Mouse (Mus musculus): ENCODE results near the gene Wdr3. TPM values are rescaled to one million over a fixed set of nuclear protein-coding genes. Genes with fewer than 3 reads are reported as not detected.

Wdr3 gene
- 42.2 and 42.3 TPM in 2 replicates for polyA plus RNA-seq (2015; fragmentation: Nextera tagmentation; extraction: Ambion mirVana)

DNA sequence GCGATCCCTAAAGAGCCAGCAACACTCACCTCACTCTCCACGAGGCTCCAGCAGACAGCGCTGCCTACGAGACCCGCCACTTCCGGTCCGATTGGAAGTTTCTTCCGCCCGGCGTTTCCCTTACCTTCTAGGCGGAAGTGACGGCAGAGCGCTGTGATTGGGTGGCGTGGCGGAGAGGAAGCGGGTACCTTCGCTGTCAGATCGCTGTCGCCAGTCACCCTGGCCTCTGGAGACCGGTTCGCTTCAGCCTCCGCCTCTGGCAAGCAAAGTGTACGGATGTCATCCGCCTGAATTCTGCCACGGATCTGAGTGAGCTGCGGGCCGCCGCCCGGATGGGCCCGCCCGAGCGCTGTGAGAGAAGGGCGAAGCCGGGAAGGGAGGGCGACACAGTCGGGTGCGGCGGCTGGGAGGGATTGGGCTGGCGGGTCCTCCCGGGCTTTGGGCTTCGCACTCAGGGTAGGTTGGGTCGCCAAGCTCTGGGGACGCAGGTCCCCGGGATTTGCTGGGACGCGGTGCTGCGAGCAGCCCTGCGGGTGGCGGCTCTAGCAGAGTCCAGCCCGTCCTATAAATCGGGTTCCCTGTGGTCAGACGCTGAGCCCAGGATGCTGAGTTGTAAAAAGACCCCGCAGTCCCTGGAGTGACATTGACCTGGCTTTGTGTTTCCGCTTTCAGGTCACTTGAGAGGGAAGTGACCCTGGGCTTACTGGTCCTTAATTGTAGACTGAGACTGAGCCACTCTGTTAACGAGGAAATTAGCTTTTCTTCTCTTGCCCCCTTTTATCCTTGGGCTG lies at the start of gene Wdr3, which contains the start of gene Gdap2:
TSS of gene Wdr3 (minus strand) at position 93 of the 791 bp plus-strand sequence.
TSS of gene Gdap2 (plus strand) at position 67 of the 791 bp plus-strand sequence.
- peak; percentile 99 for ATAC-seq (ENCODE audit: borderline replicate concordance, extremely low read depth, low FRiP score, low TSS enrichment)
- H3K27me3 ChIP-seq: no peaks in the 10 kb centered on the region
- peak within 1 kb of the TSS; percentile 82 for H3K27ac ChIP-seq
- peak within 1 kb of the TSS; percentile 75 for H3K9ac ChIP-seq
- H3K9me3 ChIP-seq: no peaks in the 10 kb centered on the region
- peak within 1 kb of the TSS; percentile 69 for H3K4me2 ChIP-seq
- H3K4me3 ChIP-seq: peak within 1 kb of the TSS; percentile 81
- H3K36me3 ChIP-seq: peaks cover 20% of the 10 kb centered on the region
- under 1% methylated on average over 53 of the region's 55 CpGs for WGBS
- peaks cover 12% of the 10 kb centered on the region for H3K4me1 ChIP-seq

DNA sequence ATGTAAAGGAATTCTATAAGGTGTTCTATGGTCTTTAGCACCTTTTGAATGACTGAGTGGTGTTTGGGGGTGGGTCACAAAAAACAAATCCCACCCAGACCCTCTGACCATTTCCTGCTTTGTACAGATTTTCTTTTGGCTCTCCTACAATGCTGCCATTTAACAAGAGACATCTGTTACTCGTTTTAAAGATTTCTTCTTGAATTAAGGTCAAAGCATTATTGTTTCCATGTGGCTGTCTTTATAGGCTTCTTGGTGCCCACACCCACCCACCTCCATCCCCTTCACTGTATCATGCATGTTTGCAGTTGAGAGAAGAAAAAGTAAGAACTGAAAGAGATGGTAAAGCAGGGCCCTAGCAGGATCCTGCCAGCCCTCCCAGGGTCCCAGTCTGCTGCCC lies 44.8 kb upstream of the Wdr3 start:
- Histone ChIP-seq H3K27ac (no peak overlapping the region), H3K4me3 (no peak overlapping the region), H3K4me2 (no peak overlapping the region), H3K27me3 (no peaks in the 10 kb centered on the region), H3K9me3 (no peaks in the 10 kb centered on the region), H3K9ac (no peak overlapping the region), H3K36me3 (peaks cover 9% of the 10 kb centered on the region), H3K4me1 (no peaks in the 10 kb centered on the region)
- no peak for ATAC-seq (ENCODE audit: borderline replicate concordance, extremely low read depth, low FRiP score, low TSS enrichment)
- WGBS: 40% methylated on average over 1 of the region's 1 CpGs

DNA sequence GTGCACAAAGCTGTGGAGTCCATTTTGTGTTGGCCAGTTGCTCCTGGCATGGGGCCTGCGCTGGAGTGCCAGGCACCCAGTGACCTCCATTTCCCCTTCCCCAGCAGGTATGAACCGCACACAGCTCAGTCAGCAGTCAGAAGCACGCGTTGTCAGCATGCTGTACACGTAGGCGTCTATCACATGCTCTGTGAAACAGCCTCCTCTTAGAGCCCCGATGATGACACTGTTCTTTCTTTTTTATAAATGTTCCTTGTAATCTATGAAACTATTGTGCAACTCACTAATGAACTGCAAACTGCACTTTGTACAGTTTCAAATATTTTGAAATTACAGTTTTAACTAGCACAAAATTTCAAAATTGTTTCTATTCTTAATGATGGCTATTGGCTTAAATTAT lies 39.3 kb upstream of the Wdr3 start:
- Histone ChIP-seq H3K9ac (no peak overlapping the region), H3K27ac (no peak overlapping the region), H3K36me3 (peaks cover 13% of the 10 kb centered on the region), H3K4me1 (no peaks in the 10 kb centered on the region), H3K27me3 (no peaks in the 10 kb centered on the region), H3K9me3 (no peaks in the 10 kb centered on the region), H3K4me3 (no peak overlapping the region), H3K4me2 (no peak overlapping the region)
- ATAC-seq (ENCODE audit: borderline replicate concordance, extremely low read depth, low FRiP score, low TSS enrichment): no peak
- WGBS: 86% methylated on average over 7 of the region's 7 CpGs

DNA sequence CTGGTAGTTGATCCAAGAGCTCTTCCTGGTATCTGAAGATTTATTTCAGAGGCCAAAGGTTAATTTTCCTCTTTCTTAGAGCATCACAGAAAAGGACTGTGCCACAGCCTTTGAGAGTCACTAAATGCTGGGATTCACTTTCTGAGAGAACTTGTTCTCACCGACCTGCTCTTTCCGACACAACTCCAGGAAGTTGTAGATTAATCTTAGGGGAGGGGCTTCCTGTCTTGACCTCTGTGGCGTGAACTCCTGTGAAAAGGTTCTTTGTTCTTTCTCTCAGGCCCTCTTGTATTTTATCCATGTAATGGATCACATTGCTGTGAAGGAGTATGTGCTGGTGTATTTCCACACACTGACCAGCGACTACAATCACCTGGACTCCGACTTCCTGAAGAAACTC lies 32.0 kb upstream of the Wdr3 start:
- WGBS: 31% methylated on average over 5 of the region's 5 CpGs
- no peaks in the 10 kb centered on the region for H3K9me3 ChIP-seq
- H3K4me2 ChIP-seq: no peak overlapping the region
- no peak overlapping the region for H3K9ac ChIP-seq
- no peak overlapping the region for H3K27ac ChIP-seq
- no peak for ATAC-seq (ENCODE audit: borderline replicate concordance, extremely low read depth, low FRiP score, low TSS enrichment)
- H3K36me3 ChIP-seq: peaks cover 11% of the 10 kb centered on the region
- H3K4me3 ChIP-seq: no peak overlapping the region
- no peaks in the 10 kb centered on the region for H3K27me3 ChIP-seq
- no peaks in the 10 kb centered on the region for H3K4me1 ChIP-seq

DNA sequence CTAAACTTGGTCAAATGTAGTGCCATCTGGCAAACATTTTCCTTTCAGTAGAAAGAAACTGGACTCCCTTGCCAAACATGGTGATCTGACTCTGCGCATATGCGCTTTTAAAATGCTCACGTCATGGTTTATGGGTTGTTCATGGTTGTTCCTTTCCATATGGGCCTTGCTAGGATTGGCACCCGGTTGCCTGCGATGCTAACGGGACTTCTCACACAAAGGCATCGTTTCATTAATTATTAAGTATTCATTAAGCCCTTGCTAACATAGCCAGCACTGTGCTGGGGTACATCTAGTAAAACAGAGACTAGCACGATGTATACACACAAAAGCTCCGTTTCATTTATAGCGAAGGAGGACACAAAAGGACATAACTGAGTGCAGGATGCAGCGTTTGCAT lies 27.7 kb upstream of the Wdr3 start:
- no peak overlapping the region for H3K9ac ChIP-seq
- peaks cover 13% of the 10 kb centered on the region for H3K36me3 ChIP-seq
- no peak overlapping the region for H3K4me3 ChIP-seq
- H3K27ac ChIP-seq: no peak overlapping the region
- H3K4me2 ChIP-seq: no peak overlapping the region
- no peaks in the 10 kb centered on the region for H3K9me3 ChIP-seq
- no peaks in the 10 kb centered on the region for H3K27me3 ChIP-seq
- no peak for ATAC-seq (ENCODE audit: borderline replicate concordance, extremely low read depth, low FRiP score, low TSS enrichment)
- no peaks in the 10 kb centered on the region for H3K4me1 ChIP-seq
- 87% methylated on average over 11 of the region's 11 CpGs for WGBS

DNA sequence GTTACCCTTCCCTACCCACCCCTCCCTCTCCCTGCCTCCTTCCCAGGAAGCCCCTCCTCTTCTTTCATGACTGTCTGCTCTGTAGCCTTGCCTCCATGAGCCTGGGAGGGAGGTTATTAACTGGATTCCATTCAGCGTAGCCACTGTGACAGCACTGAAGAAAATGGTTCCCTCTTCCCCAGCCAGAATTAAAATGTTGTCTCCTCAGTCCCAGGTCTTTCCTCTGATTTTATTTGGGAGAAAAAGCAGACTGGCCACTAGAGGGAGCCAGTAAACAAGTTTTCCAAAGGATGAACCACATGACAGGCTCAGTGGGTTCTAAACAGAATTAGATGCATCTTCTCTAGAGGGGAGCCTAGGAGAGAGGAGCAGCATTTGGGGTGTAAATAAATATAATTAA lies 27.2 kb upstream of the Wdr3 start:
- H3K9me3 ChIP-seq: no peaks in the 10 kb centered on the region
- H3K27me3 ChIP-seq: no peaks in the 10 kb centered on the region
- H3K4me1 ChIP-seq: no peaks in the 10 kb centered on the region
- H3K27ac ChIP-seq: no peak overlapping the region
- ATAC-seq (ENCODE audit: borderline replicate concordance, extremely low read depth, low FRiP score, low TSS enrichment): no peak; the same call in 1 of the 2 replicates
- H3K36me3 ChIP-seq: peaks cover 13% of the 10 kb centered on the region
- H3K9ac ChIP-seq: no peak overlapping the region
- H3K4me2 ChIP-seq: no peak overlapping the region
- H3K4me3 ChIP-seq: no peak overlapping the region
- WGBS: 46% methylated on average over 1 of the region's 1 CpGs

DNA sequence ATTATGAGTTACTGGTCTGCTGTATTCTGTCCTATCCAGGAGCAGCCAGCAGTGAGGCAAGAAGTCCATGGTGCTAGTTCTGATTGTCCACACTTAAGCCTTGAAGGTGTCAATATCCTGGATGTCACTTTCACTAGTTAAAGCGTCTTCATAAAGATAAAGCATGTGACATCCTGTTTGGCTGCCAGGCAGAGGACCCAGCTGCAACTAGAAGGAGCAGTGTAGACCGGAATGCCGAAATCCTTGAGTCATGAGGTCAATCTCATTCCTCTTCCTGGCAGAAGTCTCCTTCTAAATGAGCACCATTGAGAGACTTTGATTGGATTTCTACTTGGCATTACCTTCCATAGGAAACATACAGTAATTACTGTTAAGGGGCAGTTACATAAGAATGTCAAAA lies 18.3 kb upstream of the Wdr3 start:
- peaks cover 19% of the 10 kb centered on the region for H3K36me3 ChIP-seq
- no peak overlapping the region for H3K4me2 ChIP-seq
- no peak for ATAC-seq (ENCODE audit: borderline replicate concordance, extremely low read depth, low FRiP score, low TSS enrichment)
- no peaks in the 10 kb centered on the region for H3K27me3 ChIP-seq
- no peak overlapping the region for H3K4me3 ChIP-seq
- no peaks in the 10 kb centered on the region for H3K4me1 ChIP-seq
- no peak overlapping the region for H3K27ac ChIP-seq
- no peak overlapping the region for H3K9ac ChIP-seq
- WGBS: 52% methylated on average over 3 of the region's 3 CpGs
- no peaks in the 10 kb centered on the region for H3K9me3 ChIP-seq

DNA sequence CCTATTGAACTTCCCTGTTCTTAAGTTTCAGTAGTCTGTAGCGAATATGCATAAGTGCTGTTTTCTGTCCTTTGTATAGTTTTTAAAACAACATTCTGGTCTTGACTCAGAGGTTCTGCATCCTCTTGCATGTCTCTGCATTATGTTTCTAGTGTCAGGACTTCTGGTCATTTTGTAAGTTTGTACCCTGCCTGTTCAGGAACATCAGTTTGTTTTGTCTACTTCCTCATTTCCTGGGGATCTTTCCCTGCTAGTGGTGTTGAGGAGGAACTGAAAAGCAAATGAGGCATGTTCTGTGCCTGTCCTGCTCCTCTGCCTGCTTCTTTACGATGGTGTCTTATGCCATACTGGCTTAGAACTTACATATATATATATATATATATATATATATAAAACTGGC lies 13.8 kb upstream of the Wdr3 start:
- Histone ChIP-seq H3K9me3 (no peaks in the 10 kb centered on the region), H3K36me3 (peaks cover 41% of the 10 kb centered on the region), H3K27me3 (no peaks in the 10 kb centered on the region), H3K4me2 (no peak overlapping the region), H3K4me1 (no peaks in the 10 kb centered on the region), H3K9ac (no peak overlapping the region), H3K27ac (no peak overlapping the region), H3K4me3 (no peak overlapping the region)
- 81% methylated on average over 2 of the region's 2 CpGs for WGBS
- no peak for ATAC-seq (ENCODE audit: borderline replicate concordance, extremely low read depth, low FRiP score, low TSS enrichment)

DNA sequence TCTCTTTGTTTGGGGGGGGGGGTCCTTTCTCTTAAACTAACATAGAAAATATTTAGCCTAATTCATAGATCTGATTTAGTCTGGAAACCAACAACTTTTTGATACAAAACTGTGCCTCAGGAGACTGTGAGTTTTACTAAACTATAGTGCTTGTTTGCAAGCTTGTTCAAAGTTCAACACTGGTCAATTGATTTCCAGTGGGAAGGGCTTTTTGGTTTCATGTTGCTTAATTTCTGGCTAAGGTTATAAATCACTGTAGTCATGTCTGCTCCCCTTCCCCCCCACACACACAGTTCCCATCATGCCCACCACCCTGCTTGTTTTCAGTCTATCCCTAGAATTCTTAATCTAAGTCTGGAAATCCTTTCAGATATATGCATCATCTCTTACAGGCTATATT lies 2.8 kb upstream of the Wdr3 start:
- H3K9me3 ChIP-seq: no peaks in the 10 kb centered on the region
- no peak overlapping the region for H3K4me2 ChIP-seq
- no peak for ATAC-seq (ENCODE audit: borderline replicate concordance, extremely low read depth, low FRiP score, low TSS enrichment)
- no peaks in the 10 kb centered on the region for H3K27me3 ChIP-seq
- H3K27ac ChIP-seq: no peak overlapping the region
- peaks cover 12% of the 10 kb centered on the region for H3K4me1 ChIP-seq
- no peak overlapping the region for H3K4me3 ChIP-seq
- H3K9ac ChIP-seq: no peak overlapping the region
- H3K36me3 ChIP-seq: peaks cover 5% of the 10 kb centered on the region; the same call in 1 of the 2 replicates

DNA sequence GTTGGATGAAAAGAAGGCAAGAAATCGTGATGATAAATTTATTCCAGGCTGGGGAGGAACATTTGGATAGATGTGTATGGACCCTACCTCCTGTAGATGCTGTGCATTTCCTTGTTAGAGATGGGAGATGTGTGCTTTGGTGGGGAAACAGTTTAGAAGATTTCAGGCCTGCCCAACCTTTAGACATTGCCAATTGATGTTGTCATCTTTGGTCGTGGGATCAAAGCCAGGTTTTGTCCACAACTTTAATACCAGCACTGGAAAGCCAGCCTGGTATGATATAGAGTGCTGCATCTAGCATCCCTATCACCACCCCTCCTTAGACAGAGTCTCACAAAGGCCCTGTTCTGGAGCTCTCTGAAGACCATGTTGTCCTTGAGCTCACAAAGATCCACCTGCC lies 1.3 kb upstream of the Wdr3 start:
- Histone ChIP-seq H3K36me3 (peaks cover 16% of the 10 kb centered on the region), H3K9ac (no peak overlapping the region), H3K4me1 (peaks cover 12% of the 10 kb centered on the region), H3K27me3 (no peaks in the 10 kb centered on the region), H3K9me3 (no peaks in the 10 kb centered on the region), H3K4me3 (no peak overlapping the region), H3K27ac (no peak overlapping the region), H3K4me2 (no peak overlapping the region; the same call in 1 of the 2 replicates)
- WGBS: 79% methylated on average over 2 of the region's 2 CpGs
- no peak for ATAC-seq (ENCODE audit: borderline replicate concordance, extremely low read depth, low FRiP score, low TSS enrichment)

DNA sequence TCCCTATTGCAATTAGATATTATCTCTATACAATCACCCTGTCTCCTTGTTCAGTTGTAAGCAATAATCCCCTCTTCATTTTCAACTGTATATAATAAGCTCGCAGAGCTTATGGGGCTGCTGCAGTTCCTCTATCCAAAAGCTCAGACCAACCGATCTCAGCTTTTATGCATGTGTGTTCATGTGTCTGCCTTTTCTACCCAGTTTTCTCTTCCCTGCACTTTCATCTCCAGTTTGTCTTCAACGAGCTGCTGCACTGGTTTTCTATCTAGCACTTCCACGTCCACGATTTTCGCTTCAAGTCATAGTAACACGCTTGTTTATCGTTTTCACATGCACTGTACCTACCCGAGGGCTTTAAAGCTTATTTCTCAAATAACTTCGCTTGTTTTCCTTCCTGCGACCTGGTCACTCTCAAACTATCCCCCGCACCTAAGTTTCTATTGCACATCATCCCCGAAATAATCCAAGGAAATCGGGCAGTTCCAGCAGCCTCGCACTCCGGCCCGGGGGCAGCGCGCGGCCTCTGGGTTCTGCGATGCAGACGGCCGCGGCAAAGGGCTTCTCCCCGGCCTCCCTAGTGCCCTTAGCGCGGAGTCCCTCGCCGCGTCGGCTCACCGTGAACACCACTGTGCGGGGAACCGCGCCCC lies 417 bp downstream of the Wdr3 start:
- Histone ChIP-seq H3K27ac (no peak overlapping the region), H3K9ac (peak overlapping the region; percentile 75), H3K4me2 (peak overlapping the region; percentile 69), H3K27me3 (no peaks in the 10 kb centered on the region), H3K4me1 (peaks cover 12% of the 10 kb centered on the region), H3K4me3 (peak overlapping the region; percentile 81), H3K36me3 (peaks cover 27% of the 10 kb centered on the region), H3K9me3 (no peaks in the 10 kb centered on the region)
- no peak for ATAC-seq (ENCODE audit: borderline replicate concordance, extremely low read depth, low FRiP score, low TSS enrichment)
- WGBS: under 1% methylated on average over 35 of the region's 35 CpGs

DNA sequence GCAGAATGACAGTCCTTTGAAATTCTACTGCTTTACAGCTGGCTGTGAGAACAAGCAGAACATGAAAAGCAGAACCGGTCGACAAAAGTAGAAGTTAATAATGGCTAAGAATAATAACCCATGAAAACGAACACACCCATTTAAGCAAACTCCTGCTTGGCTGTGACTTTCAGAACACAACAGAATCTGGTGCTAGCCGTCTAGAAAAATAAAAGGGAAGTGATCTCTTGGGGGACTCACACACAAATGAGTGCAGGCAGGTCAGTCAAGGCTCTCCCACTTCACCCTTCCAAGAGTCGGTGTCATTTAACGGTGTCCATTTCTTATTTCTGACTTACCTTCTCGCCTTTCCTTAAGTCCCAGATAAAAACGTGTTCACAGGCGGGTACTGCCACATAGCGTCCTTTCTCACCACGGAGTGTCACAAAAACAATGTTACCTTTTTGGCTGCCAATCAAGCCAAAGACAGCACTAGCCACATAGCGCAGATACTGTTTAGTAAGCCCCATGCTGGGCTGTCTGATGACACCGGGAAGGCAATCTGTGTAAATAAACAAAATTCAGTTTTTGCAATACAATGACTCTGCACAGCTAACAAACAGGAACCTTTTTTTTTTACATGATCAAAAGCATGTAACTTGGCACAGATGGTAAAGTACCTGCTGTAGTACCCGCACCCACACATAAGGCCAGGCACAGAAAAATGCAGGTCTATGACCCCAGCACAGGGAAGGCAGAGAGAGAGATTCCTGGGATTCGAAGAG lies 1.3 kb downstream of the Wdr3 start:
- Histone ChIP-seq H3K36me3 (peaks cover 30% of the 10 kb centered on the region), H3K27ac (no peak overlapping the region), H3K4me3 (peak overlapping the region; percentile 81), H3K9me3 (no peaks in the 10 kb centered on the region), H3K4me2 (peak overlapping the region; percentile 69), H3K4me1 (peaks cover 12% of the 10 kb centered on the region), H3K27me3 (no peaks in the 10 kb centered on the region), H3K9ac (peak overlapping the region; percentile 75; the same call in 1 of the 2 replicates)
- ATAC-seq (ENCODE audit: borderline replicate concordance, extremely low read depth, low FRiP score, low TSS enrichment): no peak
- 80% methylated on average over 15 of the region's 15 CpGs for WGBS

Measured in lung, embryonic 15.5 days (tissue).